Mouse (Mus musculus) spleen, postnatal 4 days (tissue): ENCODE results near the gene Vmn1r75.

Experiments
- DNase-seq, 2 experiments: peaks; one replicate each; pipeline ENCODE4 v3.0.0; 2022; ENCODE audit warnings: low spot score in 2 of 2

Gene Vmn1r75

GRCm38 (mm10) chr7:11874330-11874729, at the start of gene Vmn1r75:
Gene Vmn1r75, plus strand, starts transcription at chr7:11874630.
- DNase-seq, result no peak

GRCm38 (mm10) chr7:11833680-11834079, 40.8 kb upstream of the Vmn1r75 start, which contains the start of gene Vmn1r74:
Gene Vmn1r74, plus strand, starts transcription at chr7:11833980.
- DNase-seq, result no peak
